Comparison of ENCODE assay signal across 19 mouse cellular contexts in genomic region chr4:141387933-141388332, GRCm38 (mm10). TPM values are rescaled to one million over a fixed set of nuclear protein-coding genes. Genes with fewer than 3 reads are reported as not detected.
DNase-seq lines count a peak whose midpoint lies in the region; ATAC-seq lines count a peak whose summit lies in the region.
"Had no signal": no experiment of that assay in that cellular context is flagged by ENCODE, and none has a peak within 500 bp of the region (broad histone marks: within the 10 kb centered on the region; RNA-seq: fewer than 3 reads in every experiment).

No protein-coding gene starts in this region.

- DNase-seq in forebrain, embryonic 11.5 days (ENCODE audit: low spot score) = no peak
- DNase-seq in midbrain, embryonic 14.5 days = no peak
- DNase-seq in frontal cortex, postnatal 25 days (ENCODE audit: low spot score in 2 of 2) = no peak
- DNase-seq: gastrocnemius, postnatal 25 days had no signal

- peaks cover 21% of the 10 kb centered on the region for H3K27me3 ChIP-seq in forebrain, embryonic 11.5 days (ENCODE audit: control insufficient read depth, insufficient read depth, low read length)
- H3K27me3 ChIP-seq in forebrain, embryonic 15.5 days = peaks cover 18% of the 10 kb centered on the region
- peaks cover 18% of the 10 kb centered on the region for H3K27me3 ChIP-seq in kidney, embryonic 16.5 days (ENCODE audit: insufficient read depth, low read length)
- H3K27me3 ChIP-seq in kidney, embryonic 15.5 days = peaks cover 20% of the 10 kb centered on the region
- H3K27me3 ChIP-seq in midbrain, embryonic 15.5 days (replicated peaks) = peaks cover 18% of the 10 kb centered on the region
- peaks cover 17% of the 10 kb centered on the region for H3K27me3 ChIP-seq in midbrain, embryonic 14.5 days (ENCODE audit: control insufficient read depth, insufficient read depth, low read length)

- H3K4me2 ChIP-seq in forebrain, embryonic 11.5 days (ENCODE audit: low read depth, low read length, severe bottlenecking) = no peak overlapping the region
- no peak overlapping the region for H3K4me2 ChIP-seq in forebrain, embryonic 15.5 days (replicated peaks)
- no peak overlapping the region for H3K4me2 ChIP-seq in kidney, embryonic 16.5 days (replicated peaks; ENCODE audit: low read depth, low read length)
- no peak overlapping the region for H3K4me2 ChIP-seq in kidney, embryonic 15.5 days
- H3K4me2 ChIP-seq in midbrain, embryonic 15.5 days = no peak overlapping the region
- H3K4me2 ChIP-seq in midbrain, embryonic 14.5 days (ENCODE audit: low read length) = no peak overlapping the region
- H3K4me2 ChIP-seq: embryonic facial prominence, embryonic 13.5 days; forebrain, embryonic 13.5 days; heart, embryonic 11.5 days; hindbrain, embryonic 12.5 days; hindbrain, embryonic 15.5 days had no signal

- H3K4me3 ChIP-seq in forebrain, embryonic 11.5 days (ENCODE audit: low read depth, low read length) = no peak overlapping the region
- no peak overlapping the region for H3K4me3 ChIP-seq in forebrain, embryonic 15.5 days
- H3K4me3 ChIP-seq in kidney, embryonic 16.5 days (ENCODE audit: low read length) = no peak overlapping the region
- no peak overlapping the region for H3K4me3 ChIP-seq in kidney, embryonic 15.5 days (replicated peaks)
- no peak overlapping the region for H3K4me3 ChIP-seq in midbrain, embryonic 15.5 days
- no peak overlapping the region for H3K4me3 ChIP-seq in midbrain, embryonic 14.5 days (replicated peaks; ENCODE audit: low read depth, low read length)
- H3K4me3 ChIP-seq: embryonic facial prominence, embryonic 13.5 days; erythroblast, embryonic 14.5 days; forebrain, embryonic 13.5 days; hindbrain, embryonic 12.5 days; hindbrain, embryonic 15.5 days had no signal

- 0 out of 2 replicates have a peak, but pooled peaks have one; percentile 17 for ATAC-seq in forebrain, embryonic 11.5 days (replicated peaks; ENCODE audit: low FRiP score)
- ATAC-seq in forebrain, embryonic 15.5 days (replicated peaks) = no peak
- peak; percentile 5; the same call in 1 of the 2 replicates for ATAC-seq in kidney, embryonic 16.5 days (ENCODE audit: low FRiP score, low TSS enrichment)
- no peak for ATAC-seq in kidney, embryonic 15.5 days (replicated peaks; ENCODE audit: low FRiP score)
- ATAC-seq in midbrain, embryonic 15.5 days (replicated peaks) = 0 out of 2 replicates have a peak, but pooled peaks have one; percentile 16
- ATAC-seq in midbrain, embryonic 14.5 days (ENCODE audit: low FRiP score, low TSS enrichment) = no peak

- H3K36me3 ChIP-seq in forebrain, embryonic 11.5 days (ENCODE audit: control insufficient read depth, insufficient read depth, low read length) = no peaks in the 10 kb centered on the region
- no peaks in the 10 kb centered on the region for H3K36me3 ChIP-seq in forebrain, embryonic 15.5 days
- H3K36me3 ChIP-seq in kidney, embryonic 16.5 days (ENCODE audit: insufficient read depth, low read length) = no peaks in the 10 kb centered on the region
- no peaks in the 10 kb centered on the region for H3K36me3 ChIP-seq in kidney, embryonic 15.5 days
- no peaks in the 10 kb centered on the region for H3K36me3 ChIP-seq in midbrain, embryonic 15.5 days (replicated peaks)
- no peaks in the 10 kb centered on the region for H3K36me3 ChIP-seq in midbrain, embryonic 14.5 days (ENCODE audit: control insufficient read depth, insufficient read depth, low read length)
- H3K36me3 ChIP-seq: embryonic facial prominence, embryonic 13.5 days; hindbrain, embryonic 12.5 days; hindbrain, embryonic 15.5 days had no signal

- H3K27ac ChIP-seq in forebrain, embryonic 11.5 days (ENCODE audit: low read depth, low read length) = no peak overlapping the region
- H3K27ac ChIP-seq in forebrain, embryonic 15.5 days (replicated peaks) = no peak overlapping the region
- no peak overlapping the region for H3K27ac ChIP-seq in kidney, embryonic 16.5 days (ENCODE audit: low read length)
- H3K27ac ChIP-seq in kidney, embryonic 15.5 days = no peak overlapping the region
- H3K27ac ChIP-seq in midbrain, embryonic 15.5 days = no peak overlapping the region
- no peak overlapping the region for H3K27ac ChIP-seq in midbrain, embryonic 14.5 days (replicated peaks; ENCODE audit: low read depth, low read length)
- H3K27ac ChIP-seq: embryonic facial prominence, embryonic 13.5 days; forebrain, embryonic 13.5 days; hindbrain, embryonic 12.5 days; hindbrain, embryonic 15.5 days had no signal

- no peaks in the 10 kb centered on the region for H3K9me3 ChIP-seq in forebrain, embryonic 11.5 days (ENCODE audit: control insufficient read depth, low read length)
- H3K9me3 ChIP-seq in forebrain, embryonic 15.5 days = no peaks in the 10 kb centered on the region
- no peaks in the 10 kb centered on the region for H3K9me3 ChIP-seq in kidney, embryonic 16.5 days (ENCODE audit: low read length)
- H3K9me3 ChIP-seq in kidney, embryonic 15.5 days (replicated peaks) = no peaks in the 10 kb centered on the region
- no peaks in the 10 kb centered on the region for H3K9me3 ChIP-seq in midbrain, embryonic 15.5 days
- H3K9me3 ChIP-seq in midbrain, embryonic 14.5 days (ENCODE audit: control insufficient read depth, low read length) = no peaks in the 10 kb centered on the region
- H3K9me3 ChIP-seq: embryonic facial prominence, embryonic 13.5 days; forebrain, embryonic 13.5 days; hindbrain, embryonic 12.5 days; hindbrain, embryonic 15.5 days had no signal

- no peak overlapping the region for H3K9ac ChIP-seq in forebrain, embryonic 11.5 days (ENCODE audit: low read length)
- H3K9ac ChIP-seq in forebrain, embryonic 15.5 days (replicated peaks) = no peak overlapping the region
- H3K9ac ChIP-seq in kidney, embryonic 16.5 days (replicated peaks; ENCODE audit: low read length) = no peak overlapping the region
- H3K9ac ChIP-seq in kidney, embryonic 15.5 days = no peak overlapping the region
- no peak overlapping the region for H3K9ac ChIP-seq in midbrain, embryonic 15.5 days
- H3K9ac ChIP-seq in midbrain, embryonic 14.5 days (replicated peaks; ENCODE audit: low read length) = no peak overlapping the region
- H3K9ac ChIP-seq: embryonic facial prominence, embryonic 13.5 days; forebrain, embryonic 13.5 days; forebrain, postnatal 0 days; hindbrain, embryonic 12.5 days; hindbrain, embryonic 15.5 days had no signal

- 69% methylated on average over 5 of the region's 5 CpGs for WGBS in forebrain, embryonic 11.5 days
- WGBS in forebrain, embryonic 15.5 days = 70% methylated on average over 5 of the region's 5 CpGs
- WGBS in kidney, embryonic 16.5 days = 62% methylated on average over 5 of the region's 5 CpGs
- 66% methylated on average over 5 of the region's 5 CpGs for WGBS in kidney, embryonic 15.5 days
- WGBS in midbrain, embryonic 15.5 days = 67% methylated on average over 5 of the region's 5 CpGs
- WGBS in midbrain, embryonic 14.5 days = 67% methylated on average over 5 of the region's 5 CpGs

- H3K4me1 ChIP-seq in forebrain, embryonic 11.5 days (replicated peaks; ENCODE audit: control insufficient read depth, insufficient read depth, low read length) = no peaks in the 10 kb centered on the region
- no peaks in the 10 kb centered on the region for H3K4me1 ChIP-seq in forebrain, embryonic 15.5 days
- no peaks in the 10 kb centered on the region for H3K4me1 ChIP-seq in kidney, embryonic 16.5 days (ENCODE audit: insufficient read depth, low read length)
- peaks cover 14% of the 10 kb centered on the region for H3K4me1 ChIP-seq in kidney, embryonic 15.5 days
- no peaks in the 10 kb centered on the region for H3K4me1 ChIP-seq in midbrain, embryonic 15.5 days
- H3K4me1 ChIP-seq in midbrain, embryonic 14.5 days (ENCODE audit: control insufficient read depth, insufficient read depth, low read length) = no peaks in the 10 kb centered on the region
- H3K4me1 ChIP-seq: hindbrain, embryonic 15.5 days had no signal

RNA-seq across cellular contexts. Expression of gene Clcnka, which starts 10.6 kb away (rescaled TPM):
- polyA plus RNA-seq in forebrain, embryonic 11.5 days (2014; fragmentation: Nextera tagmentation; extraction: Ambion mirVana) = 0.17 TPM in 1 of 2 replicates, not detected in the other
- polyA plus RNA-seq in forebrain, embryonic 15.5 days (2015; fragmentation: Nextera tagmentation; extraction: Ambion mirVana) = not detected in 2 replicates
- polyA plus RNA-seq in kidney, embryonic 16.5 days (2015; fragmentation: Nextera tagmentation; extraction: Ambion mirVana) = 14.7 and 17.8 TPM in 2 replicates
- polyA plus RNA-seq in kidney, embryonic 15.5 days (2015; fragmentation: Nextera tagmentation; extraction: Ambion mirVana) = 7.6 and 8.5 TPM in 2 replicates
- 0.06 TPM in 1 of 2 replicates, not detected in the other for polyA plus RNA-seq in midbrain, embryonic 15.5 days (2015; fragmentation: Nextera tagmentation; extraction: Ambion mirVana)
- polyA plus RNA-seq in midbrain, embryonic 14.5 days (2014; fragmentation: Nextera tagmentation; extraction: Ambion mirVana) = 0.11 TPM in 1 of 2 replicates, not detected in the other
- polyA plus RNA-seq: cerebellum, adult 2 months; erythroblast, embryonic 14.5 days; heart, embryonic 14.5 days; heart, postnatal 0 days had no signal

RNA-seq across cellular contexts. Expression of gene Fam131c, which starts 19.9 kb away (rescaled TPM):
- polyA plus RNA-seq in forebrain, embryonic 11.5 days (2014; fragmentation: Nextera tagmentation; extraction: Ambion mirVana) = 0.35 and 1.2 TPM in 2 replicates
- polyA plus RNA-seq in forebrain, embryonic 15.5 days (2015; fragmentation: Nextera tagmentation; extraction: Ambion mirVana) = 12.1 and 13.8 TPM in 2 replicates
- polyA plus RNA-seq in kidney, embryonic 16.5 days (2015; fragmentation: Nextera tagmentation; extraction: Ambion mirVana) = 3.0 and 3.1 TPM in 2 replicates
- 2.0 and 2.4 TPM in 2 replicates for polyA plus RNA-seq in kidney, embryonic 15.5 days (2015; fragmentation: Nextera tagmentation; extraction: Ambion mirVana)
- polyA plus RNA-seq in midbrain, embryonic 15.5 days (2015; fragmentation: Nextera tagmentation; extraction: Ambion mirVana) = 42.0 and 44.3 TPM in 2 replicates
- polyA plus RNA-seq in midbrain, embryonic 14.5 days (2014; fragmentation: Nextera tagmentation; extraction: Ambion mirVana) = 26.7 and 37.2 TPM in 2 replicates
- polyA plus RNA-seq: erythroblast, embryonic 14.5 days had no signal

RNA-seq across cellular contexts. Expression of gene Clcnkb, which starts 27.9 kb away (rescaled TPM):
- not detected in 2 replicates for polyA plus RNA-seq in forebrain, embryonic 11.5 days (2014; fragmentation: Nextera tagmentation; extraction: Ambion mirVana)
- polyA plus RNA-seq in forebrain, embryonic 15.5 days (2015; fragmentation: Nextera tagmentation; extraction: Ambion mirVana) = not detected in 2 replicates
- polyA plus RNA-seq in kidney, embryonic 16.5 days (2015; fragmentation: Nextera tagmentation; extraction: Ambion mirVana) = 34.2 and 48.4 TPM in 2 replicates
- polyA plus RNA-seq in kidney, embryonic 15.5 days (2015; fragmentation: Nextera tagmentation; extraction: Ambion mirVana) = 19.5 and 19.8 TPM in 2 replicates
- not detected in 2 replicates for polyA plus RNA-seq in midbrain, embryonic 15.5 days (2015; fragmentation: Nextera tagmentation; extraction: Ambion mirVana)
- not detected in 2 replicates for polyA plus RNA-seq in midbrain, embryonic 14.5 days (2014; fragmentation: Nextera tagmentation; extraction: Ambion mirVana)
- polyA plus RNA-seq: adrenal gland, adult 2 months; cerebellum, adult 2 months; embryonic facial prominence, embryonic 13.5 days; erythroblast, embryonic 14.5 days; forebrain, embryonic 13.5 days; forebrain, postnatal 0 days; hindbrain, embryonic 12.5 days; hindbrain, embryonic 15.5 days had no signal

RNA-seq across cellular contexts. Expression of gene Hspb7, which starts 32.6 kb away (rescaled TPM):
- polyA plus RNA-seq in forebrain, embryonic 11.5 days (2014; fragmentation: Nextera tagmentation; extraction: Ambion mirVana) = not detected in 2 replicates
- 0.09 TPM in 1 of 2 replicates, not detected in the other for polyA plus RNA-seq in forebrain, embryonic 15.5 days (2015; fragmentation: Nextera tagmentation; extraction: Ambion mirVana)
- 0.58 and 0.80 TPM in 2 replicates for polyA plus RNA-seq in kidney, embryonic 16.5 days (2015; fragmentation: Nextera tagmentation; extraction: Ambion mirVana)
- 1.0 and 1.1 TPM in 2 replicates for polyA plus RNA-seq in kidney, embryonic 15.5 days (2015; fragmentation: Nextera tagmentation; extraction: Ambion mirVana)
- 0.14 TPM in 1 of 2 replicates, not detected in the other for polyA plus RNA-seq in midbrain, embryonic 15.5 days (2015; fragmentation: Nextera tagmentation; extraction: Ambion mirVana)
- polyA plus RNA-seq in midbrain, embryonic 14.5 days (2014; fragmentation: Nextera tagmentation; extraction: Ambion mirVana) = not detected in 2 replicates
- polyA plus RNA-seq: embryonic facial prominence, embryonic 13.5 days; erythroblast, embryonic 14.5 days; forebrain, embryonic 13.5 days; forebrain, postnatal 0 days; hindbrain, embryonic 12.5 days; hindbrain, embryonic 15.5 days had no signal

RNA-seq across cellular contexts. Expression of gene Srarp, which starts 48.0 kb away (rescaled TPM):
- not detected in 2 replicates for polyA plus RNA-seq in forebrain, embryonic 11.5 days (2014; fragmentation: Nextera tagmentation; extraction: Ambion mirVana)
- 0.20 TPM in 1 of 2 replicates, not detected in the other for polyA plus RNA-seq in forebrain, embryonic 15.5 days (2015; fragmentation: Nextera tagmentation; extraction: Ambion mirVana)
- not detected in 2 replicates for polyA plus RNA-seq in kidney, embryonic 16.5 days (2015; fragmentation: Nextera tagmentation; extraction: Ambion mirVana)
- polyA plus RNA-seq in kidney, embryonic 15.5 days (2015; fragmentation: Nextera tagmentation; extraction: Ambion mirVana) = not detected in 2 replicates
- polyA plus RNA-seq in midbrain, embryonic 15.5 days (2015; fragmentation: Nextera tagmentation; extraction: Ambion mirVana) = 0.32 and 0.50 TPM in 2 replicates
- 0.24 and 0.74 TPM in 2 replicates for polyA plus RNA-seq in midbrain, embryonic 14.5 days (2014; fragmentation: Nextera tagmentation; extraction: Ambion mirVana)
- polyA plus RNA-seq: embryonic facial prominence, embryonic 13.5 days; erythroblast, embryonic 14.5 days; forebrain, embryonic 13.5 days; heart, embryonic 11.5 days; heart, embryonic 14.5 days; heart, postnatal 0 days; hindbrain, embryonic 12.5 days had no signal

Comparison
In these comparisons a context has a peak if more than half of its experiments do, and no peak if none do; other contexts are left out.
1. ATAC-seq: peak in forebrain, embryonic 11.5 days (single experiment), kidney, embryonic 16.5 days (single experiment) and midbrain, embryonic 15.5 days (single experiment); none in forebrain, embryonic 15.5 days (single experiment), kidney, embryonic 15.5 days (single experiment) and midbrain, embryonic 14.5 days (single experiment).
2. RNA of gene Clcnkb, which starts 27.9 kb away (polyA plus RNA-seq): 34.2 to 48.4 TPM in kidney, embryonic 16.5 days and 19.5 to 19.8 TPM in kidney, embryonic 15.5 days; not detected in midbrain, embryonic 14.5 days, not detected in forebrain, embryonic 11.5 days, not detected in forebrain, embryonic 15.5 days and not detected in midbrain, embryonic 15.5 days; every median in the first group is over 10 times any median in the second.